In the genomic region with DNA sequence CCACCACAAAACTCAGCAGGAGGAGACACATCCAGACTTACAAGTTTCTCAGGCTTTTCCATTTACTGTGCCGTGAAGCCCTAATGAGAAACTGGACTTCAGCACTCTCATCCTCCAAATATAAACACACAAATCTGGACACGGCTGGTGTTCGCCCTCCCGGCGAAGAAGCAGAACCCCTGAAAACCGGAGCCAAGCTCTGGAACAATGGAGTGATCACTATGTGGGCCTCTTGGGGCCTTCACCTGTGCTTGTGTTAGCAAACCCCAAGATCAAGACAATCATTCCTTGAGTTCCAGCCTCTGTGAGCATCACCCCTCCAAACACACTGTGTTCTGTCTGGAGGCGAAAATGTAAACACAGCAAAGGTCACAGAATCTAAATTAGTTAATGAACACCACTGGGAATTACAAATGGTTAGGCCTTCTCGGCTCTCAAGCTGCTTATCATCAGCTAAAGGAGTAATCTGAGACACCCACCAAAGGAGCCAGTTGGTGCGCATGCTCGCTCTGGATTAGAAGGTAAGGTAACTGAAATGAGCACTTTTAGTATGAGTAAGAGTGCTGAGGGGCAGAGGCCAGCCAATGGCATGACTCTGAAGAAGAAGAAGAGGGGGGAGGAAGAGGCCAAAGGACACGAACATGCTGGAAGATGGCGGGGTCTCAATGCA, we compare ENCODE assay signal across 8 mouse cellular contexts. TPM values are rescaled to one million over a fixed set of nuclear protein-coding genes. Genes with fewer than 3 reads are reported as not detected.
A peak's percentile ranks its signal among the peaks of the same experiment; 100 is the strongest.
DNase-seq lines count a peak whose midpoint lies in the region; ATAC-seq and TF ChIP-seq lines count a peak whose summit lies in the region.

No protein-coding gene starts in this region.

- no peaks in the 10 kb centered on the region for H3K9me3 ChIP-seq in heart, embryonic 10.5 days
- no peaks in the 10 kb centered on the region for H3K9me3 ChIP-seq in lung, embryonic 16.5 days (ENCODE audit: control insufficient read depth, low read length)
- H3K9me3 ChIP-seq in hindbrain, postnatal 0 days (ENCODE audit: low read length) = no peaks in the 10 kb centered on the region
- no peaks in the 10 kb centered on the region for H3K9me3 ChIP-seq in neural tube, embryonic 15.5 days (replicated peaks)

- no peak for TF ChIP-seq CTCF in hindbrain, postnatal 0 days (IDR thresholded peaks at IDR 0.05; ENCODE audit: low read depth)

- WGBS in heart, embryonic 10.5 days = 63% methylated on average over 12 of the region's 12 CpGs
- WGBS in lung, embryonic 16.5 days = 43% methylated on average over 12 of the region's 12 CpGs
- WGBS in hindbrain, postnatal 0 days = 76% methylated on average over 12 of the region's 12 CpGs
- 78% methylated on average over 12 of the region's 12 CpGs for WGBS in neural tube, embryonic 15.5 days

- peaks cover 44% of the 10 kb centered on the region for H3K4me1 ChIP-seq in heart, embryonic 10.5 days
- peaks cover 30% of the 10 kb centered on the region for H3K4me1 ChIP-seq in lung, embryonic 16.5 days (replicated peaks; ENCODE audit: control insufficient read depth, insufficient read depth, low read length)
- H3K4me1 ChIP-seq in hindbrain, postnatal 0 days (ENCODE audit: insufficient read depth, low read length) = peaks cover 20% of the 10 kb centered on the region; the same call in 1 of the 2 replicates
- peaks cover 23% of the 10 kb centered on the region for H3K4me1 ChIP-seq in neural tube, embryonic 15.5 days

- no peak overlapping the region for H3K9ac ChIP-seq in lung, embryonic 16.5 days (ENCODE audit: low read length)
- no peak overlapping the region for H3K9ac ChIP-seq in hindbrain, postnatal 0 days (replicated peaks; ENCODE audit: low read length)
- H3K9ac ChIP-seq in neural tube, embryonic 15.5 days (replicated peaks) = no peak overlapping the region

- H3K36me3 ChIP-seq in heart, embryonic 10.5 days = no peaks in the 10 kb centered on the region
- no peaks in the 10 kb centered on the region for H3K36me3 ChIP-seq in lung, embryonic 16.5 days (ENCODE audit: control insufficient read depth, insufficient read depth, low read length)
- H3K36me3 ChIP-seq in hindbrain, postnatal 0 days (ENCODE audit: insufficient read depth, low read length) = no peaks in the 10 kb centered on the region
- H3K36me3 ChIP-seq in neural tube, embryonic 15.5 days = no peaks in the 10 kb centered on the region

- peak overlapping the region; percentile 78 for H3K27ac ChIP-seq in heart, embryonic 10.5 days
- peak overlapping the region; percentile 90 for H3K27ac ChIP-seq in lung, embryonic 16.5 days (ENCODE audit: low read length)
- H3K27ac ChIP-seq in hindbrain, postnatal 0 days = peak overlapping the region; percentile 78
- H3K27ac ChIP-seq in neural tube, embryonic 15.5 days (replicated peaks) = peak overlapping the region; percentile 72; the same call in 1 of the 2 replicates

- peak overlapping the region; percentile 16; the same call in 1 of the 2 replicates for H3K4me2 ChIP-seq in lung, embryonic 16.5 days (ENCODE audit: low read depth, low read length)
- H3K4me2 ChIP-seq in hindbrain, postnatal 0 days (ENCODE audit: low read depth, low read length) = no peak overlapping the region; the same call in 1 of the 2 replicates
- H3K4me2 ChIP-seq in neural tube, embryonic 15.5 days = peak overlapping the region; percentile 22; the same call in 1 of the 2 replicates

- H3K4me3 ChIP-seq in heart, embryonic 10.5 days = no peak overlapping the region
- H3K4me3 ChIP-seq in lung, embryonic 16.5 days (ENCODE audit: low read length) = no peak overlapping the region
- H3K4me3 ChIP-seq in hindbrain, postnatal 0 days (ENCODE audit: low read length) = no peak overlapping the region
- H3K4me3 ChIP-seq in neural tube, embryonic 15.5 days (replicated peaks) = no peak overlapping the region

- no peaks in the 10 kb centered on the region for H3K27me3 ChIP-seq in heart, embryonic 10.5 days (ENCODE audit: insufficient read depth, poor library complexity, severe bottlenecking)
- H3K27me3 ChIP-seq in lung, embryonic 16.5 days (ENCODE audit: control insufficient read depth, insufficient read depth, low read depth, low read length) = no peaks in the 10 kb centered on the region
- no peaks in the 10 kb centered on the region for H3K27me3 ChIP-seq in hindbrain, postnatal 0 days (ENCODE audit: insufficient read depth, low read length)
- no peaks in the 10 kb centered on the region for H3K27me3 ChIP-seq in neural tube, embryonic 15.5 days (replicated peaks)

- ATAC-seq in lung, embryonic 16.5 days (ENCODE audit: low read depth) = no peak
- no peak for ATAC-seq in hindbrain, postnatal 0 days
- no peak for ATAC-seq in neural tube, embryonic 15.5 days (ENCODE audit: low FRiP score)

- DNase-seq in heart, embryonic 10.5 days (ENCODE audit: low spot score) = no peak
- DNase-seq in heart, postnatal 4 days = no peak
- DNase-seq in lung, postnatal 36 days = no peak
- DNase-seq in hindbrain, postnatal 0 days (ENCODE audit: low spot score) = no peak
- DNase-seq in spleen, adult 12 weeks (ENCODE audit: low spot score) = no peak
- no peak for DNase-seq in adipocyte (ENCODE audit: low spot score)

RNA-seq across cellular contexts. Expression of gene Lamc1, which starts 24.9 kb away (rescaled TPM):
- polyA plus RNA-seq in heart, embryonic 10.5 days (2016; fragmentation: Nextera tagmentation; extraction: Ambion mirVana) = 62.6 and 85.3 TPM in 2 replicates
- 100 to 1,000 TPM; 351 to 364 TPM for total RNA-seq in heart, postnatal 4 days (2021)
- 126 and 135 TPM in 2 replicates for polyA plus RNA-seq in lung, embryonic 16.5 days (2015; fragmentation: Nextera tagmentation; extraction: Ambion mirVana)
- 46.1 and 52.9 TPM in 2 replicates for total RNA-seq in hindbrain, postnatal 0 days (2014; rRNA removed)
- polyA plus RNA-seq in hindbrain, postnatal 0 days (2015; fragmentation: Nextera tagmentation; extraction: Ambion mirVana) = 13.5 and 13.9 TPM in 2 replicates
- polyA plus RNA-seq in neural tube, embryonic 15.5 days (2015; fragmentation: Nextera tagmentation; extraction: Ambion mirVana) = 17.1 and 22.8 TPM in 2 replicates
